Mouse (Mus musculus) gastrocnemius, adult 8-10 months (tissue): ENCODE data around the gene Olfr323. TPM values are rescaled to one million over a fixed set of nuclear protein-coding genes. Genes with fewer than 3 reads are reported as not detected.

Experiments
- DNase-seq, 2 experiments: peaks; one replicate each; pipeline ENCODE4 v3.0.0; 2022; ENCODE audit warnings: low spot score in 2 of 2
- total RNA-seq, 4 experiments: library from RNA; stranded (reverse); gene quantifications; 2 replicates each; pipeline ENCODE4 v1.2.4; 2022

Olfr323 gene
- total RNA-seq, 4 experiments from 2014 or later = not detected

- no peak for DNase-seq
Measured at GRCm38 (mm10) chr11:58602800-58603560, 27.3 kb downstream of the Olfr323 start.

DNA sequence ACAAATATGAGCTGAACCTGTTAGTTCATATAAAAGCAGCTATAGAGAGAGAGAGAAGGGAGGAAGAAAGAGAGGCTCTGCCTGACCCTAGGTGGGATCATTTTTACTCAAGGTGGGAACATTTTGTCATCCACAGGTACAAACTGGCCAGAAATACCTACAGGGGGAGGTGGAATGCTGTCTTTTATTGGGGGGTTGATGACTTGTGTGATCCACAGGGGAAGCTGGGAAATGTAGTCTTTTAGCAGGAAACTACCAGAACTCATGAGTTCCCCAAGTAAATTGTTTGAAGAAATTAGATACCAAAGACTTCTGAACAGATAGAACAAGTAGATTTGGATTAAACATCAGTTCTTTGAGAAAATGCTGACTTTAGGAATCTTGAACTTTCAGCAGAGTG is 28.2 kb downstream of the Olfr323 start:
- no peak for DNase-seq

GRCm38 (mm10) chr11:58597837-58598236 is 32.5 kb downstream of the Olfr323 start:
- DNase-seq = no peak

DNA sequence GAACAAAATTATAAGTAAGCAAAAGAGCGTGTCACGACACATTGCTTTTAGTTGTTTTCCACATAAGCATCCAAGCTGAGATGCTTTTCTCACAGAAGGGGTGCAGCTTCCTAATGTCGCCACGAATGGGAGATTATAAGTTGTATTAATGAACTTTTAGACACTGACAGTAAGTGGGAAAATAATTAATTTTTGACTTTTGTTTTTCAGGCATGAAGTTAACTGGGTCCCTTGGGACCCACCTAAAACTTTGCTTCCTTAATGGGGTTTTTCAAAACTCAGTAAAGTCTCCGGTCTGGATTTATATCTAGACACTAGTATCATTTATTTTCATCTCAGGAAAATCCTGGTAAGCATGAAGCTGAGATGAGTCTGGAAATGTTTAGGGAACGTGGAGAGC is 35.5 kb downstream of the Olfr323 start, which contains the start of gene Olfr324:
TSS of gene Olfr324 (plus strand) at position 301 of the 400 bp plus-strand sequence.
- DNase-seq = no peak

- no peak for DNase-seq
Measured at GRCm38 (mm10) chr11:58588620-58589250, 41.6 kb downstream of the Olfr323 start.

GRCm38 (mm10) chr11:58587898-58588348 is 42.4 kb downstream of the Olfr323 start:
- DNase-seq = no peak

GRCm38 (mm10) chr11:58578636-58579035 is 51.7 kb downstream of the Olfr323 start:
- no peak for DNase-seq

GRCm38 (mm10) chr11:58577430-58577829 is 52.9 kb downstream of the Olfr323 start, which contains the start of gene Olfr325:
TSS of gene Olfr325 (plus strand) at chr11:58577730.
- DNase-seq = no peak

Other genes with a start within 250 kb of the Olfr323 start
- gene 1810065E05Rik, start 209.4 kb downstream of the Olfr323 start, total RNA-seq = not detected
- gene Gm12253, start 197.9 kb downstream of the Olfr323 start, total RNA-seq = not detected
- not detected for gene Lypd9, start 177.6 kb downstream of the Olfr323 start, total RNA-seq
- not detected for gene Olfr30, start 168.2 kb downstream of the Olfr323 start, total RNA-seq
- not detected for gene Olfr332, start 137.9 kb downstream of the Olfr323 start, total RNA-seq
- gene Olfr331, start 127.9 kb downstream of the Olfr323 start, total RNA-seq = not detected
- gene Olfr330, start 95.7 kb downstream of the Olfr323 start, total RNA-seq = not detected
- gene Olfr329-ps, start 84.1 kb downstream of the Olfr323 start, total RNA-seq = not detected
- not detected for gene Olfr328, start 74.9 kb downstream of the Olfr323 start, total RNA-seq
- gene Olfr224, start 59.9 kb downstream of the Olfr323 start, total RNA-seq = not detected
- gene Olfr325, start 52.8 kb downstream of the Olfr323 start, total RNA-seq = not detected
- not detected for gene Olfr324, start 35.4 kb downstream of the Olfr323 start, total RNA-seq
- not detected for gene 2210407C18Rik, start 14.4 kb downstream of the Olfr323 start, total RNA-seq
- not detected for gene Trim58, start 10.0 kb upstream of the Olfr323 start, total RNA-seq
- not detected for gene Olfr322, start 28.3 kb upstream of the Olfr323 start, total RNA-seq
- not detected for gene Olfr320, start 50.6 kb upstream of the Olfr323 start, total RNA-seq
- not detected for gene Olfr319, start 68.7 kb upstream of the Olfr323 start, total RNA-seq
- not detected for gene Olfr318, start 93.5 kb upstream of the Olfr323 start, total RNA-seq
- gene Olfr317, start 108.7 kb upstream of the Olfr323 start, total RNA-seq = not detected
- gene Olfr316, start 122.2 kb upstream of the Olfr323 start, total RNA-seq = not detected
- not detected for gene Olfr315, start 142.7 kb upstream of the Olfr323 start, total RNA-seq
- not detected for gene Olfr314, start 152.5 kb upstream of the Olfr323 start, total RNA-seq
- not detected for gene Fam183b, start 171.5 kb upstream of the Olfr323 start, total RNA-seq
- gene Olfr313, start 184.5 kb upstream of the Olfr323 start, total RNA-seq = not detected
- gene Olfr312, start 198.7 kb upstream of the Olfr323 start, total RNA-seq = not detected
- not detected for gene Olfr311, start 208.8 kb upstream of the Olfr323 start, total RNA-seq
- under 1 TPM; 0.22 to 0.54 (median 0.36) TPM for gene Gm12258, start 216.7 kb upstream of the Olfr323 start, total RNA-seq
- gene 2810021J22Rik, start 236.7 kb upstream of the Olfr323 start, total RNA-seq = 1 to 10 TPM; 1.2 to 2.5 (median 1.6) TPM